Mouse (Mus musculus) heart, postnatal 0 days (tissue): ENCODE measurements at regions not wholly inside any gene's neighbourhood (a gene's known extent, or its start where the extent isn't known, plus 50 kb on each side); places are given as distances from the start of the nearest gene placed in this dataset.
A peak's percentile ranks its signal among the peaks of the same experiment; 100 is the strongest.
"Not testable (repeated sequence)": the region's sequence is repeated elsewhere in the genome, so short reads cannot be mapped to it uniquely, and the experiment has no call there.

ENCODE experiments used
- ATAC-seq: fragments of 200-750 bp; cut with Nextera tagmentation; 2 replicates; pipeline ENCODE4 v1.8.0; 2017; ENCODE audit warnings: low read depth, moderate number of reproducible peaks, moderate library complexity; ENCODE audit not compliant: insufficient read depth
- DNase-seq: peaks from one replicate; pipeline ENCODE4 v3.0.0-alpha.2; 2016; ENCODE audit warnings: low spot score
- H3K27ac ChIP-seq: fragments of 300-500 bp; sonication (generic); 2 replicates; pipeline ENCODE4 v1.5.1; 2014; ENCODE audit warnings: low read depth, mild to moderate bottlenecking
- H3K27me3 ChIP-seq: fragments of 300-500 bp; sonication (generic); 2 replicates; pipeline ENCODE4 v1.6.1; 2014; ENCODE audit warnings: low read length, mixed read lengths; ENCODE audit not compliant: control insufficient read depth, insufficient read depth
- H3K36me3 ChIP-seq: fragments of 300-500 bp; sonication (generic); replicated peaks from 2 replicates; pipeline ENCODE4 v1.6.1; 2014; ENCODE audit warnings: low read length, mixed read lengths; ENCODE audit not compliant: control insufficient read depth, insufficient read depth
- H3K4me1 ChIP-seq: fragments of 300-500 bp; sonication (generic); 2 replicates; pipeline ENCODE4 v1.6.1; 2014; ENCODE audit warnings: antibody characterized with exemption; ENCODE audit not compliant: control insufficient read depth, insufficient read depth
- H3K4me2 ChIP-seq: fragments of 300-500 bp; sonication (generic); 2 replicates; pipeline ENCODE4 v1.6.1; 2014; ENCODE audit warnings: low read depth, mild to moderate bottlenecking, low read length, moderate library complexity
- H3K4me3 ChIP-seq: fragments of 300-500 bp; sonication (generic); 2 replicates; pipeline ENCODE4 v1.5.1; 2014; ENCODE audit warnings: low read depth, low read length
- H3K9ac ChIP-seq: fragments of 300-500 bp; sonication (generic); replicated peaks from 2 replicates; pipeline ENCODE4 v1.6.1; 2014; ENCODE audit warnings: low read depth, low read length, mixed read lengths
- H3K9me3 ChIP-seq: fragments of 300-500 bp; sonication (generic); replicated peaks from 2 replicates; pipeline ENCODE4 v1.6.1; 2016; ENCODE audit warnings: low read length; ENCODE audit not compliant: control insufficient read depth
- CTCF ChIP-seq: IDR thresholded peaks from 2 replicates; pipeline ENCODE4 v1.5.1; 2016; ENCODE audit warnings: antibody characterized with exemption, control low read depth, low read depth
- EP300 ChIP-seq: IDR thresholded peaks from 2 replicates; pipeline ENCODE4 v1.6.1; 2016; ENCODE audit warnings: antibody characterized with exemption, low read depth
- WGBS: fragments of 180-500 bp; shearing (Covaris S2); extraction: QIAGEN DNeasy Blood & Tissue Kit; methylation state at CpG from one replicate; pipeline ENCODE4 v1.1.7; 2014; 5-methylcytosine and 5-hydroxymethylcytosine counted together

GRCm38 (mm10) chr2:3864872-3865271 is 152.6 kb upstream of the Frmd4a start:
- H3K4me1 ChIP-seq: no peaks in the 10 kb centered on the region
- ATAC-seq: no peak
- 82% methylated on average over 10 of the region's 10 CpGs for WGBS

GRCm38 (mm10) chr2:3866736-3867135 is 150.8 kb upstream of the Frmd4a start:
- not testable (repeated sequence) for H3K9ac ChIP-seq, H3K9me3 ChIP-seq, H3K4me2 ChIP-seq, H3K27me3 ChIP-seq, H3K4me1 ChIP-seq, H3K27ac ChIP-seq, DNase-seq, H3K36me3 ChIP-seq, H3K4me3 ChIP-seq, ATAC-seq
- WGBS: 72% methylated on average over 4 of the region's 4 CpGs

More at GRCm38 (mm10) chr2:3864872-3865271, 152.6 kb upstream of the Frmd4a start:
- no peaks in the 10 kb centered on the region for H3K27me3 ChIP-seq
- H3K9ac ChIP-seq: no peak overlapping the region
- TF ChIP-seq CTCF: no peak
- TF ChIP-seq EP300: no peak
- H3K36me3 ChIP-seq: no peaks in the 10 kb centered on the region
- no peak overlapping the region for H3K4me2 ChIP-seq
- DNase-seq: no peak
- no peak overlapping the region for H3K27ac ChIP-seq
- H3K4me3 ChIP-seq: no peak overlapping the region
- no peaks in the 10 kb centered on the region for H3K9me3 ChIP-seq

GRCm38 (mm10) chr2:3869701-3870100 is 147.8 kb upstream of the Frmd4a start:
- WGBS: 57% methylated on average over 1 of the region's 1 CpGs
- no peak overlapping the region for H3K4me2 ChIP-seq
- ATAC-seq (no peak), DNase-seq (no peak)
- no peaks in the 10 kb centered on the region for H3K9me3 ChIP-seq
- H3K27ac ChIP-seq: no peak overlapping the region
- H3K4me1 ChIP-seq: no peaks in the 10 kb centered on the region
- H3K4me3 ChIP-seq: no peak overlapping the region
- no peaks in the 10 kb centered on the region for H3K36me3 ChIP-seq
- no peak overlapping the region for H3K9ac ChIP-seq
- no peaks in the 10 kb centered on the region for H3K27me3 ChIP-seq
- no peak for TF ChIP-seq CTCF
- no peak for TF ChIP-seq EP300

- Histone ChIP-seq H3K4me2 (no peak overlapping the region), H3K27me3 (no peaks in the 10 kb centered on the region), H3K4me3 (no peak overlapping the region), H3K9ac (no peak overlapping the region), H3K4me1 (no peaks in the 10 kb centered on the region), H3K27ac (no peak overlapping the region), H3K9me3 (0 out of 2 replicates have a peak, but pooled peaks cover 4% of the 10 kb centered on the region), H3K36me3 (no peaks in the 10 kb centered on the region)
- TF ChIP-seq EP300 (no peak), CTCF (no peak)
- no peak for DNase-seq
- 55% methylated on average over 3 of the region's 3 CpGs for WGBS
- ATAC-seq: peak; percentile 41; the same call in 1 of the 2 replicates
Observed at GRCm38 (mm10) chr2:3871748-3872147, 145.8 kb upstream of the Frmd4a start.

GRCm38 (mm10) chr2:3887000-3887399 is 130.5 kb upstream of the Frmd4a start:
- Histone ChIP-seq H3K4me2 (no peak overlapping the region), H3K27me3 (no peaks in the 10 kb centered on the region), H3K4me3 (no peak overlapping the region), H3K36me3 (no peaks in the 10 kb centered on the region), H3K27ac (no peak overlapping the region), H3K4me1 (no peaks in the 10 kb centered on the region), H3K9ac (no peak overlapping the region), H3K9me3 (no peaks in the 10 kb centered on the region)
- TF ChIP-seq CTCF: no peak
- no peak for TF ChIP-seq EP300
- ATAC-seq (no peak), DNase-seq (no peak)
- WGBS: 72% methylated on average over 6 of the region's 6 CpGs

- no peak overlapping the region for H3K9ac ChIP-seq
- no peak for ATAC-seq
- no peaks in the 10 kb centered on the region for H3K4me1 ChIP-seq
- no peaks in the 10 kb centered on the region for H3K36me3 ChIP-seq
- no peak overlapping the region for H3K4me2 ChIP-seq
- no peak for DNase-seq
- 61% methylated on average over 14 of the region's 14 CpGs for WGBS
- H3K4me3 ChIP-seq: no peak overlapping the region
- TF ChIP-seq EP300 (no peak), CTCF (no peak)
- no peaks in the 10 kb centered on the region for H3K27me3 ChIP-seq
- H3K27ac ChIP-seq: no peak overlapping the region
- H3K9me3 ChIP-seq: no peaks in the 10 kb centered on the region
Observed at GRCm38 (mm10) chr2:3887845-3888433, 129.6 kb upstream of the Frmd4a start.
